Mouse (Mus musculus) lung, postnatal 0 days (tissue): Measurements from ENCODE around the gene Crb3. TPM values are rescaled to one million over a fixed set of nuclear protein-coding genes. Genes with fewer than 3 reads are reported as not detected.

Experiments used
- ATAC-seq: fragments of 200-750 bp; cut with Nextera tagmentation; 2 replicates; pipeline ENCODE4 v1.8.0; 2017; ENCODE audit warnings: moderate library complexity
- DNase-seq: peaks from one replicate; pipeline ENCODE4 v3.0.0-alpha.2; 2016; ENCODE audit warnings: low spot score
- H3K27ac ChIP-seq: fragments of 300-500 bp; sonication (generic); 2 replicates; pipeline ENCODE4 v1.5.1; 2014; ENCODE audit warnings: antibody characterized with exemption, mild to moderate bottlenecking, low read length, mixed read lengths
- H3K27me3 ChIP-seq: fragments of 300-500 bp; sonication (generic); replicated peaks from 2 replicates; pipeline ENCODE4 v1.6.1; 2014; ENCODE audit warnings: low read length, mixed read lengths; ENCODE audit not compliant: insufficient read depth
- H3K36me3 ChIP-seq: fragments of 300-500 bp; sonication (generic); 2 replicates; pipeline ENCODE4 v1.6.1; 2014; ENCODE audit warnings: low read length, mixed read lengths; ENCODE audit not compliant: insufficient read depth
- H3K4me1 ChIP-seq: fragments of 300-500 bp; sonication (generic); 2 replicates; pipeline ENCODE4 v1.6.1; 2014; ENCODE audit warnings: antibody characterized with exemption, low read depth, low read length, mixed read lengths; ENCODE audit not compliant: insufficient read depth
- H3K4me2 ChIP-seq: fragments of 300-500 bp; sonication (generic); replicated peaks from 2 replicates; pipeline ENCODE4 v1.6.1; 2014; ENCODE audit warnings: low read depth, mild to moderate bottlenecking, low read length, moderate library complexity, mixed read lengths
- H3K4me3 ChIP-seq: fragments of 300-500 bp; sonication (generic); 2 replicates; pipeline ENCODE4 v1.5.1; 2014; ENCODE audit warnings: low read depth, low read length
- H3K9ac ChIP-seq: fragments of 300-500 bp; sonication (generic); replicated peaks from 2 replicates; pipeline ENCODE4 v1.6.1; 2014; ENCODE audit warnings: low read depth, mild to moderate bottlenecking
- H3K9me3 ChIP-seq: fragments of 300-500 bp; sonication (generic); 2 replicates; pipeline ENCODE4 v1.6.1; 2016; ENCODE audit warnings: low read length, mixed read lengths
- CTCF ChIP-seq: IDR thresholded peaks from 2 replicates; pipeline ENCODE4 v1.5.1; 2016; ENCODE audit warnings: antibody characterized with exemption, mild to moderate bottlenecking
- EP300 ChIP-seq: IDR thresholded peaks from 2 replicates; pipeline ENCODE4 v1.6.1; 2016; ENCODE audit warnings: antibody characterized with exemption, mild to moderate bottlenecking, control low read depth
- WGBS: fragments of 180-500 bp; shearing (Covaris S2); extraction: QIAGEN DNeasy Blood & Tissue Kit; methylation state at CpG from one replicate; pipeline ENCODE4 v1.1.7; 2014; 5-methylcytosine and 5-hydroxymethylcytosine counted together
- polyA plus RNA-seq: library from polyadenylated mRNA; unstranded; fragments of >200 nt; fragmentation: Nextera tagmentation; extraction: Ambion mirVana; gene quantifications from 2 replicates; pipeline ENCODE4 v1.2.1, GENCODE M21; 2015

Gene Crb3
- 119 and 120 TPM in 2 replicates for polyA plus RNA-seq

- no peak for TF ChIP-seq CTCF
- TF ChIP-seq EP300, result no peak
- Histone ChIP-seq H3K27me3 (peaks cover 13% of the 10 kb centered on the region; the same call in 1 of the 2 replicates), H3K36me3 (no peaks in the 10 kb centered on the region), H3K27ac (peak within 1 kb of the TSS; percentile 95), H3K9me3 (no peaks in the 10 kb centered on the region), H3K4me1 (no peaks in the 10 kb centered on the region), H3K4me3 (peak within 1 kb of the TSS; percentile 77), H3K9ac (peak within 1 kb of the TSS; percentile 55), H3K4me2 (peak within 1 kb of the TSS; percentile 98)
- 0% methylated on average over 18 of the region's 22 CpGs for WGBS
- ATAC-seq (no peak), DNase-seq (peak; percentile 50)
These were observed at the start of gene Crb3 for GRCm38 (mm10) chr17:57058891-57059485. Crb3 (plus strand) TSS chr17:57059105.

- Histone ChIP-seq H3K27me3 (no peaks in the 10 kb centered on the region), H3K4me3 (peak overlapping the region; percentile 68), H3K9ac (peak overlapping the region; percentile 69), H3K4me2 (peak overlapping the region; percentile 65), H3K27ac (peak overlapping the region; percentile 82), H3K36me3 (peaks cover 8% of the 10 kb centered on the region; the same call in 1 of the 2 replicates), H3K4me1 (no peaks in the 10 kb centered on the region), H3K9me3 (no peaks in the 10 kb centered on the region)
- under 1% methylated on average over 19 of the region's 19 CpGs for WGBS
- DNase-seq (no peak), ATAC-seq (peak; percentile 31)
- TF ChIP-seq CTCF (no peak), EP300 (no peak)
These were observed 48.0 kb upstream of the Crb3 start for GRCm38 (mm10) chr17:57010911-57011235.

GRCm38 (mm10) chr17:57011236-57012141, 47.4 kb upstream of the Crb3 start, which contains the start of the genes Gtf2f1 and Gm17949:
Gtf2f1 (minus strand) TSS chr17:57011288.
Gm17949 (plus strand) TSS chr17:57011469.
- TF ChIP-seq EP300, result peak; percentile 54; the same call in 1 of the 2 replicates
- peak; percentile 55 for TF ChIP-seq CTCF
- no peaks in the 10 kb centered on the region for H3K27me3 ChIP-seq
- peak within 1 kb of the TSS; percentile 82 for H3K27ac ChIP-seq
- ATAC-seq (peak; percentile 94), DNase-seq (peak; percentile 99)
- no peaks in the 10 kb centered on the region for H3K9me3 ChIP-seq
- peak within 1 kb of the TSS; percentile 68 for H3K4me3 ChIP-seq
- H3K9ac ChIP-seq, result peak within 1 kb of the TSS; percentile 69
- H3K36me3 ChIP-seq, result peaks cover 4% of the 10 kb centered on the region; the same call in 1 of the 2 replicates
- peak within 1 kb of the TSS; percentile 74 for H3K4me2 ChIP-seq
- H3K4me1 ChIP-seq, result no peaks in the 10 kb centered on the region
- WGBS, result under 1% methylated on average over 51 of the region's 51 CpGs

GRCm38 (mm10) chr17:57012245-57012795, 46.6 kb upstream of the Crb3 start:
- no peak for DNase-seq
- Histone ChIP-seq H3K9me3 (no peaks in the 10 kb centered on the region), H3K27ac (peak overlapping the region; percentile 82; the same call in 1 of the 2 replicates), H3K4me1 (no peaks in the 10 kb centered on the region), H3K27me3 (no peaks in the 10 kb centered on the region), H3K4me3 (peak overlapping the region; percentile 68; the same call in 1 of the 2 replicates), H3K9ac (peak overlapping the region; percentile 60; the same call in 1 of the 2 replicates), H3K4me2 (peak overlapping the region; percentile 74; the same call in 1 of the 2 replicates), H3K36me3 (no peaks in the 10 kb centered on the region)
- 60% methylated on average over 13 of the region's 13 CpGs for WGBS
- TF ChIP-seq EP300 (no peak), CTCF (no peak)
- no peak for ATAC-seq

- TF ChIP-seq EP300, result no peak
- TF ChIP-seq CTCF, result no peak
- Histone ChIP-seq H3K4me2 (no peak overlapping the region), H3K27ac (no peak overlapping the region), H3K27me3 (no peaks in the 10 kb centered on the region), H3K36me3 (peaks cover 31% of the 10 kb centered on the region), H3K4me1 (no peaks in the 10 kb centered on the region), H3K4me3 (no peak overlapping the region), H3K9ac (no peak overlapping the region), H3K9me3 (no peaks in the 10 kb centered on the region)
- DNase-seq (no peak), ATAC-seq (no peak)
- WGBS, result 81% methylated on average over 2 of the region's 2 CpGs
These were observed 39.2 kb upstream of the Crb3 start for GRCm38 (mm10) chr17:57019693-57020092.

- ATAC-seq, result no peak
- no peak overlapping the region for H3K9ac ChIP-seq
- no peak for DNase-seq
- no peak overlapping the region for H3K4me3 ChIP-seq
- H3K4me2 ChIP-seq, result no peak overlapping the region
- H3K9me3 ChIP-seq, result no peaks in the 10 kb centered on the region
- H3K27ac ChIP-seq, result no peak overlapping the region
- no peaks in the 10 kb centered on the region for H3K27me3 ChIP-seq
- WGBS, result 87% methylated on average over 5 of the region's 5 CpGs
- H3K36me3 ChIP-seq, result peaks cover 43% of the 10 kb centered on the region
- no peaks in the 10 kb centered on the region for H3K4me1 ChIP-seq
- no peak for TF ChIP-seq EP300
- TF ChIP-seq CTCF, result no peak
These were observed 37.9 kb upstream of the Crb3 start for GRCm38 (mm10) chr17:57020960-57021359.
